Mouse (Mus musculus) midbrain, embryonic 13.5 days (tissue): ENCODE data around the gene Fancc. TPM values are rescaled to one million over a fixed set of nuclear protein-coding genes. Genes with fewer than 3 reads are reported as not detected.
A peak's percentile ranks its signal among the peaks of the same experiment; 100 is the strongest.
"Not testable (repeated sequence)": the region's sequence is repeated elsewhere in the genome, so short reads cannot be mapped to it uniquely, and the experiment has no call there.

Experiments used
- ATAC-seq: fragments of 200-750 bp; cut with Nextera tagmentation; 2 replicates; pipeline ENCODE4 v1.8.0; 2017; ENCODE audit warnings: mild to moderate bottlenecking, moderate TSS enrichment, moderate library complexity
- H3K27ac ChIP-seq: fragments of 300-500 bp; sonication (generic); 2 replicates; pipeline ENCODE4 v1.5.1; 2015; ENCODE audit warnings: inconsistent platforms, mild to moderate bottlenecking, moderate library complexity
- H3K27me3 ChIP-seq: fragments of 300-500 bp; sonication (generic); 2 replicates; pipeline ENCODE4 v1.6.1; 2015; ENCODE audit warnings: mild to moderate bottlenecking, inconsistent platforms
- H3K36me3 ChIP-seq: fragments of 300-500 bp; sonication (generic); 2 replicates; pipeline ENCODE4 v1.6.1; 2015; ENCODE audit warnings: mild to moderate bottlenecking, inconsistent platforms
- H3K4me1 ChIP-seq: fragments of 300-500 bp; sonication (generic); replicated peaks from 2 replicates; pipeline ENCODE4 v1.6.1; 2015; ENCODE audit warnings: inconsistent platforms
- H3K4me2 ChIP-seq: fragments of 300-500 bp; sonication (generic); replicated peaks from 2 replicates; pipeline ENCODE4 v1.6.1; 2015; ENCODE audit warnings: moderate library complexity, mild to moderate bottlenecking, inconsistent platforms
- H3K4me3 ChIP-seq: fragments of 300-500 bp; sonication (generic); replicated peaks from 2 replicates; pipeline ENCODE4 v1.5.1; 2015; ENCODE audit warnings: mild to moderate bottlenecking, inconsistent platforms
- H3K9ac ChIP-seq: fragments of 300-500 bp; sonication (generic); replicated peaks from 2 replicates; pipeline ENCODE4 v1.6.1; 2015; ENCODE audit warnings: mild to moderate bottlenecking, inconsistent platforms
- H3K9me3 ChIP-seq: fragments of 300-500 bp; sonication (generic); 2 replicates; pipeline ENCODE4 v1.6.1; 2016; ENCODE audit warnings: mild to moderate bottlenecking, inconsistent platforms
- WGBS: fragments of 180-500 bp; shearing (Covaris S2); methylation state at CpG from one replicate; pipeline ENCODE4 v1.1.7; 2015; 5-methylcytosine and 5-hydroxymethylcytosine counted together
- polyA plus RNA-seq: library from polyadenylated mRNA; unstranded; fragments of >200 nt; fragmentation: Nextera tagmentation; extraction: Ambion mirVana; gene quantifications from 2 replicates; pipeline ENCODE4 v1.2.1, GENCODE M21; 2015

Gene Fancc
- polyA plus RNA-seq, 1 experiment from 2014 or later: 19.7 TPM

DNA sequence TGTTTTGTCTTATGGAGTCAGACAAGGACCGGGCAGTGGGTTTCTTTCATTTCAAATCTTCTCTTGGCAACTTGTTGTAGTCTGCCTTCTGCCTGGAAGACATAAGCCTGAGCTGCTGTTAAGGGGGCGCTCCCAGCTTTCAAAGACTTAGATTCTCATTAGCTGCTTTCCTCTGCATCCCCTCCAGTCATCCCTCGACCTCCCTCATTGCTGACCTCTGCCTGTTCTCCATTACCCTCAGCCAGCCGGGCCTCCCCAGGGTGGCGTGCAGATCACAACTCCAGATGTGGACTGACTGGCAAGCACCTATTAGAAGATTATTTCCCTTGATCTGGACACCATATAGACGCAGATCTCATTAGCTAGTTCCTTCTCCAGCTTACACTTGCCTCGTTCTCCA lies 45.9 kb downstream of the Fancc start:
- Histone ChIP-seq H3K36me3 (no peaks in the 10 kb centered on the region), H3K4me2 (no peak overlapping the region), H3K4me1 (no peaks in the 10 kb centered on the region), H3K9ac (no peak overlapping the region), H3K27ac (no peak overlapping the region), H3K9me3 (no peaks in the 10 kb centered on the region), H3K27me3 (no peaks in the 10 kb centered on the region), H3K4me3 (no peak overlapping the region)
- no peak for ATAC-seq
- WGBS: 71% methylated on average over 7 of the region's 7 CpGs

GRCm38 (mm10) chr13:63445419-63445818 lies 51.7 kb downstream of the Fancc start:
- 91% methylated on average over 6 of the region's 6 CpGs for WGBS
- Histone ChIP-seq H3K27ac (no peak overlapping the region), H3K4me3 (no peak overlapping the region), H3K4me1 (no peaks in the 10 kb centered on the region), H3K4me2 (no peak overlapping the region), H3K27me3 (no peaks in the 10 kb centered on the region), H3K9me3 (no peaks in the 10 kb centered on the region), H3K36me3 (no peaks in the 10 kb centered on the region), H3K9ac (no peak overlapping the region)
- no peak for ATAC-seq

DNA sequence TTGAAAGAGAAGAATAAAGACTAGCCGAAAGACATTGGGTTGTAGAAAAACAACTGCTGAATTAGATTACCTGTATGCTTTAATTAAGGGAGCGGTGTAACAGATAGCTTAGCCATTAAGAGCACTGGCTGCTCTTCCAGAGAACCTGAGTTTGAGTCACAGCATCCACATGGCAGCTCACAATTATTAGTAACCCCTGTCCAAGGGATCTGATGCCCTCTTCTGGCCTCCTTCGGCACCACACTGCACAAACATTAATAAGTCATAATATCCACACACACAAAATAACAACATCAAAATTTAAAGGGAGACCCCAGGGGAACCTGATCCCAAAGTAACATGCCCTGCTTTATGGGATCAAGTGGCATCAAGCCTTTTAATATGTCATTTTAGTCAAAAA lies 64.3 kb downstream of the Fancc start:
- ATAC-seq: no peak
- Histone ChIP-seq H3K36me3 (no peaks in the 10 kb centered on the region), H3K27ac (no peak overlapping the region), H3K9me3 (no peaks in the 10 kb centered on the region), H3K27me3 (no peaks in the 10 kb centered on the region), H3K4me2 (no peak overlapping the region), H3K4me1 (peaks cover 7% of the 10 kb centered on the region), H3K9ac (no peak overlapping the region), H3K4me3 (no peak overlapping the region)
- WGBS: 92% methylated on average over 3 of the region's 3 CpGs

GRCm38 (mm10) chr13:63431857-63432191 lies 65.3 kb downstream of the Fancc start:
- peak overlapping the region; percentile 61 for H3K4me3 ChIP-seq
- ATAC-seq: no peak
- no peaks in the 10 kb centered on the region for H3K27me3 ChIP-seq
- peak overlapping the region; percentile 73 for H3K9ac ChIP-seq
- no peaks in the 10 kb centered on the region for H3K36me3 ChIP-seq
- WGBS: 15% methylated on average over 5 of the region's 5 CpGs
- H3K27ac ChIP-seq: peak overlapping the region; percentile 93
- H3K9me3 ChIP-seq: no peaks in the 10 kb centered on the region
- peak overlapping the region; percentile 57 for H3K4me2 ChIP-seq
- peaks cover 7% of the 10 kb centered on the region for H3K4me1 ChIP-seq

DNA sequence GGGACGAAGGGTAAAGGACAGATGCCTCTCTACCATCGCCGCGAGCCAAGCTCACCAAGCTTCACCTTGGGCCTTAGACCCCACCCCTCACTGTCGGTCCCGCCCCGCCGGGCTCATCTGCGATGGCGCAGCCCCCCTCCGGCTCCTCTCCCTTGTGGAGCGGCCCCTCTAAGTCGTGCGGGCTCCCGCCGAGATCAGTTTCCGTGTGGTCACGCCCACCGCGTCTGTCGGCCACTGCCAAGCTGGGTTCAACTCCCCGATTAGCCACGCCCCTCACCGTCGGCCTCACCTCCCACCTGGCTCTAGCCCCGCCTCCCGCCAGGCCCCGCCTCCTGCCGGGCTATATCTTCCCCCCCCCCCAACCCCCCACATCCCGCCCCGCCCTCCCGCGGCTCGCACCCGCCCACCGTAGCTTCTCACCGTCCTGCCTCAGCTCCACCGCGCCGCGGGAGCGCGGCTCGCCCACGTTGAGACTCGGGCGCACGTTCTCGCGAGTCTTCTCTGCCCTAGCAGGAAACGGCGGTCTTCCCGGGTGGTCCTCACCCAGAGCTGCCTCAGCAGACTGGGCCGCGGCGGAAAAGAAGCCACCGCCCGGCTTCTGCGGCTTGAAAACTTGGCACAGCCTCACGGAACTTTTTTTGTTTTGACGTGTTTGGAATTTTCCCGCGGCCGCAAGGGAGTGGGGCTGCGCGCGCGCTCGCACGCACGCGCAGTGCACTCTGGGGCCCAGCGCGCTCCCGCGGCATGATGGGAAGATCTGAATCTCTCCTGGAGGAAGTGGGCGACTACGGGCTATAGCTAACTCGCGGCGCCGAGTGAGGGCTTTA lies 65.8 kb downstream of the Fancc start:
- no peaks in the 10 kb centered on the region for H3K9me3 ChIP-seq
- no peaks in the 10 kb centered on the region for H3K36me3 ChIP-seq
- peak overlapping the region; percentile 73 for H3K9ac ChIP-seq
- under 1% methylated on average over 80 of the region's 82 CpGs for WGBS
- H3K4me1 ChIP-seq: peaks cover 7% of the 10 kb centered on the region
- ATAC-seq: peak; percentile 96
- no peaks in the 10 kb centered on the region for H3K27me3 ChIP-seq
- H3K27ac ChIP-seq: peak overlapping the region; percentile 93
- peak overlapping the region; percentile 57 for H3K4me2 ChIP-seq
- H3K4me3 ChIP-seq: peak overlapping the region; percentile 61

DNA sequence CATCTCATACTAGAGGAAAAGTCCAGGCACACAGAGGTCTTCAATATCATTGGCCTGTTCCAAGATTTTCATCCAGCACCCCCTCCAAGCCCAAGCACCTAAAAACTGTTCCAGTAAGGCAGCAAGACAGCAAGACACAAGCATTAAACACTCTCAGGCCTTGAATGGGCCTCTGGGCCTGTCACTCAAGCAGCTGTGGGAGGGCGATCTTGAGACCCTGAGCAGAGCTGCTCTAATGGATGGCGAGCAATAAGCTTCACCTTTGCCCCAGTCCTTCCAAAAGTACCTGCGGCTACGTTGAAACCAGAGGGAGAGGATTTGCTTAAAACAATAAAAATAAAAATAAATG lies 66.4 kb downstream of the Fancc start:
- H3K4me1 ChIP-seq: peaks cover 7% of the 10 kb centered on the region
- 0% methylated on average over 4 of the region's 4 CpGs for WGBS
- H3K27ac ChIP-seq: peak overlapping the region; percentile 93
- peak overlapping the region; percentile 57 for H3K4me2 ChIP-seq
- no peaks in the 10 kb centered on the region for H3K27me3 ChIP-seq
- no peaks in the 10 kb centered on the region for H3K9me3 ChIP-seq
- peak overlapping the region; percentile 73 for H3K9ac ChIP-seq
- peak; percentile 85 for ATAC-seq
- no peaks in the 10 kb centered on the region for H3K36me3 ChIP-seq
- peak overlapping the region; percentile 61 for H3K4me3 ChIP-seq

DNA sequence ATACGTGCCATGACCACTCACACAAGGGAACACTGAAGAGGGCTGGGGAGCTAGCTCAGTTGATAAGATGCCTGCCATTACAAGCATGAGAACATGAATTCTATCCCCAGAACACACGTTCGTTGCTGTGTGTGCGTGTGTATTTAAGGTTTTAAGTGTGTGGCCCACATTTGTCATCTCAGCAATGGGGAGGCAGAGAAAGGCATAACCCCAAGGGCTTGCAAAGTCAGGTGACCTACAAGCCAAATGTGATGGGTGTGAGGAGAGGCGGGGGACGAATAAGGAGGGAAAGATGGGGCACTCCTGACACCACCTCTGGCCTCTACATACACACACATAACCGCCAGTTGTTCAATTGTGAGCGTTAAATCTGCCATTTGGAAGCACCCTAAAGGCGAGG lies 66.9 kb downstream of the Fancc start:
- ATAC-seq: peak; percentile 3; the same call in 1 of the 2 replicates
- 86% methylated on average over 9 of the region's 9 CpGs for WGBS
- Histone ChIP-seq H3K9me3 (no peaks in the 10 kb centered on the region), H3K4me2 (peak overlapping the region; percentile 57), H3K36me3 (no peaks in the 10 kb centered on the region), H3K27me3 (no peaks in the 10 kb centered on the region), H3K27ac (peak overlapping the region; percentile 93), H3K4me1 (peaks cover 7% of the 10 kb centered on the region), H3K4me3 (peak overlapping the region; percentile 61), H3K9ac (peak overlapping the region; percentile 73)

DNA sequence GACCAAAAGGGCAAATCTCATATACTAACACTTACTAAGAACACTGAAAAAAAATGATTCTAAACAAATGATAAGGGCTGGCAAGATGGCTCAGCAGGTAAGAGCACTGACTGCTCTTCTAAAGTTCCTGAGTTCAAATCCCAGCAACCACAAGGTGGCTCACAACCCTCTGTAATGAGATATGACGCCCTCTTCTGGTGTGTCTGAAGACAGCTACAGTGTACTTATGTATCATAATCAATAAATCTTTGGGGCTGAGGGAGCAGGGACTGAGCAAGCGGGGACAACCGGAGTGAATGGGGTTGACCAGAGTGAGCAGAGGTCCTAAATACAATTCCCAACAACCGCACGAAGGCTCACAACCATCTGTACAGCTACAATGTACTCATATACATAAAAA lies 68.9 kb downstream of the Fancc start:
- H3K4me2 ChIP-seq, H3K9ac ChIP-seq, H3K36me3 ChIP-seq, H3K9me3 ChIP-seq, H3K4me3 ChIP-seq, H3K4me1 ChIP-seq, ATAC-seq, H3K27me3 ChIP-seq, H3K27ac ChIP-seq: not testable (repeated sequence)
- WGBS: 96% methylated on average over 5 of the region's 5 CpGs

- Histone ChIP-seq H3K27me3 (no peaks in the 10 kb centered on the region), H3K9ac (no peak overlapping the region), H3K36me3 (no peaks in the 10 kb centered on the region), H3K4me2 (no peak overlapping the region), H3K4me1 (no peaks in the 10 kb centered on the region), H3K4me3 (no peak overlapping the region), H3K27ac (no peak overlapping the region), H3K9me3 (no peaks in the 10 kb centered on the region)
- 96% methylated on average over 2 of the region's 2 CpGs for WGBS
- ATAC-seq: no peak
Measured at GRCm38 (mm10) chr13:63423060-63423459, 74.0 kb downstream of the Fancc start.

GRCm38 (mm10) chr13:63421225-63421624 lies 75.9 kb downstream of the Fancc start:
- no peak for ATAC-seq
- no peaks in the 10 kb centered on the region for H3K36me3 ChIP-seq
- H3K27ac ChIP-seq: no peak overlapping the region
- H3K4me1 ChIP-seq: no peaks in the 10 kb centered on the region
- no peak overlapping the region for H3K9ac ChIP-seq
- H3K9me3 ChIP-seq: no peaks in the 10 kb centered on the region
- no peaks in the 10 kb centered on the region for H3K27me3 ChIP-seq
- H3K4me3 ChIP-seq: no peak overlapping the region
- no peak overlapping the region for H3K4me2 ChIP-seq

GRCm38 (mm10) chr13:63418148-63418547 lies 78.9 kb downstream of the Fancc start:
- no peak overlapping the region for H3K4me3 ChIP-seq
- no peak overlapping the region for H3K9ac ChIP-seq

GRCm38 (mm10) chr13:63416824-63417223 lies 80.3 kb downstream of the Fancc start:
- no peak overlapping the region for H3K4me2 ChIP-seq

More at GRCm38 (mm10) chr13:63418148-63418547, 78.9 kb downstream of the Fancc start:
- Histone ChIP-seq H3K4me2 (no peak overlapping the region), H3K36me3 (no peaks in the 10 kb centered on the region), H3K27ac (no peak overlapping the region), H3K9me3 (no peaks in the 10 kb centered on the region), H3K27me3 (no peaks in the 10 kb centered on the region), H3K4me1 (no peaks in the 10 kb centered on the region)
- 83% methylated on average over 2 of the region's 2 CpGs for WGBS
- ATAC-seq: no peak

GRCm38 (mm10) chr13:63412662-63413061 lies 84.4 kb downstream of the Fancc start:
- WGBS: 96% methylated on average over 4 of the region's 4 CpGs
- Histone ChIP-seq H3K4me1 (no peaks in the 10 kb centered on the region; the same call in 1 of the 2 replicates), H3K4me2 (no peak overlapping the region), H3K36me3 (no peaks in the 10 kb centered on the region), H3K27me3 (no peaks in the 10 kb centered on the region), H3K4me3 (no peak overlapping the region), H3K9me3 (no peaks in the 10 kb centered on the region), H3K27ac (no peak overlapping the region), H3K9ac (no peak overlapping the region)
- no peak for ATAC-seq

More at GRCm38 (mm10) chr13:63416824-63417223, 80.3 kb downstream of the Fancc start:
- Histone ChIP-seq H3K4me3 (no peak overlapping the region), H3K9ac (no peak overlapping the region), H3K36me3 (no peaks in the 10 kb centered on the region), H3K27me3 (no peaks in the 10 kb centered on the region), H3K27ac (no peak overlapping the region), H3K4me1 (no peaks in the 10 kb centered on the region), H3K9me3 (no peaks in the 10 kb centered on the region)
- no peak for ATAC-seq
- 71% methylated on average over 3 of the region's 3 CpGs for WGBS
